Mouse (Mus musculus) gastrocnemius, postnatal 4 days (tissue): Measurements from ENCODE around the gene Sycp2l. TPM values are rescaled to one million over a fixed set of nuclear protein-coding genes. Genes with fewer than 3 reads are reported as not detected.
"Not testable (repeated sequence)": the region's sequence is repeated elsewhere in the genome, so short reads cannot be mapped to it uniquely, and the experiment has no call there.

Experiments used
- DNase-seq, 2 experiments: peaks; one replicate each; pipeline ENCODE4 v3.0.0; 2021 to 2022; ENCODE audit warnings: low spot score in 2 of 2, mixed read lengths in 2 of 2
- total RNA-seq, 2 experiments: library from RNA; stranded (reverse); gene quantifications; 2 replicates each; pipeline ENCODE4 v1.2.3; 2021

Sycp2l gene
- total RNA-seq, 2 experiments from 2014 or later = not detected

- DNase-seq = no peak
Measured at GRCm38 (mm10) chr13:41123666-41124225, 9.6 kb downstream of the Sycp2l start.

DNA sequence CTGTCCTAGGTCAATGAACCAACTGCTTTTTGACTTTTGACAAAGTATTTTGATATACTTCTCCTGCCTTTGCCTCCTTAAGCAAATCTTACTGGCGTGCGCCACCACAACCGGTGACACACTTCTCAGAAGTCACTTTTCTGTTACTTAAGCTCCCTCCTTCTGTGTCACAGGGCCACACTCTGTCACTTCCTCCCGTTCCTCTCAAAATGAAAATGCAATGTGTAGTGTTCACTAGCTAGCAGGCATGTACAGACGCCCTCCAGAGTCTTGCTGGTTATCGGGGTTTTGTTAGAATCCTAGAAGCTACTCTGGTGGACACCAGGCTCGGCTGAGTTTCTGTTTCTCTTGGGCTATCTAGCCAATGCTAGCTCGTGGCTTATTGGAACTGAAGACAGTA lies 14.2 kb downstream of the Sycp2l start:
- no peak for DNase-seq

DNA sequence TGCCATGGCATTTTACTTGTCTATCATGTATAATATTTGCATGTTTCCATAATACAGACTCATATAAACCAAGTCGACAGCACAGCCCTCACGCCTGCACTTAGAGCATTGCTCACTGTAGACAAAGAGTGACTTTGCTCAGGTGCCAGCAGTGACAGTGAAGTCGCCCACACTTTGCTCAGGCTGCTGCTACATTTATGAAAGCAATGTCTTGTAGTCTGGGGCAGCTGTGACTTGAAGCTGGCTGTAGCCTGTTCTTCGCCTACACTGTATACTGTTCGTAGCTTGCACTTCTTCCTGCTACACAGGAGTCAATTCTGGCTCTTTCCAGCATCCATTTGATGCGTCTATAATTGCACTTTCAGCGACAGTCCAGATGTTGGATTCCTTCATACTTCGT lies 15.0 kb downstream of the Sycp2l start:
- no peak for DNase-seq

GRCm38 (mm10) chr13:41134901-41135300 lies 20.8 kb downstream of the Sycp2l start:
- DNase-seq = peak in 1 of 2 experiments; percentile 49

- no peak for DNase-seq
Measured at GRCm38 (mm10) chr13:41145433-41145970, 31.4 kb downstream of the Sycp2l start.

DNA sequence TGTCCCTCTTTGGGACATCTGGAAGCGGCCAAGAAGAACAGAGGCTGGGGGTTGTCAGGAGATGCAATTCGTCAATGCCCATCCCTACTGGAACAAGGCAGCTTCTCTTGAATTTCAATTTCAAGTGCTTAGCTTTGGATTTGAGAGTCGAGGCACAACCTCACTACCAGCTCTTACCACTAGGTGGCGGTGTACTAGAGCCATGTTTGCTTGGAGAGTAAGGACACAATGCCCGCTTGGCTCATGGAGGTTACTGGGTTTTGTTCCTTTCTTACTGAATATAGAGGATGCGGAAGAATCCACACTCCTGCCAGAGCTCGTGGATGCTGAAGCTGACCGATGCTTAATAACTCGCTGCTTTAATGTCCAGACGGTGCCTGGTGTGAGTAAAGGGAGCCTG lies 32.2 kb downstream of the Sycp2l start:
- DNase-seq = peak; percentile 19 to 49

GRCm38 (mm10) chr13:41153146-41153545 lies 39.0 kb downstream of the Sycp2l start:
- DNase-seq = no peak

- DNase-seq = no peak
Measured at GRCm38 (mm10) chr13:41158426-41158825, 44.3 kb downstream of the Sycp2l start.

- no peak for DNase-seq
Measured at GRCm38 (mm10) chr13:41187886-41188285, 73.8 kb downstream of the Sycp2l start.

- DNase-seq = no peak
Measured at GRCm38 (mm10) chr13:41195640-41196333, 81.7 kb downstream of the Sycp2l start.

GRCm38 (mm10) chr13:41200861-41201260 lies 86.8 kb downstream of the Sycp2l start:
- DNase-seq = no peak

DNA sequence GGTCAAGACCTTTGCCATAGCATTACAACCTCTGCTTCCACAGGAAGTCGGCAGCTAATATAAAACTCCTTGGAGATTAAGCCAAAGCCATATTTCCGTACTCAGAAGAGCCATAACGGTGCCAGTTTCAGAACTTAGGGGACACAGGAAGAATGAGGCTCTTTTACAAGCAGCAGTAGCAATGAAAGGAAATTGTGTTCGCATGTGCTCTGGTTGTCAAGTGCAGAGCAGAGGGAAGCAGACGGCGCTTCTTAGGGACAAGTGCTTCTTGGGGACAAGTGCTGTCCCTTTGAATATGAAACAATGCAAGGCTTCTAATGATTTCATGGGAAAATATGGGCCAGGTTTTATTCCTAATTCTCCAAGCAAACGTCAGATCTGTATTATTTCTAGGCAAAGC lies 89.2 kb downstream of the Sycp2l start:
- no peak for DNase-seq

GRCm38 (mm10) chr13:41203691-41204090 lies 89.6 kb downstream of the Sycp2l start:
- no peak for DNase-seq

DNA sequence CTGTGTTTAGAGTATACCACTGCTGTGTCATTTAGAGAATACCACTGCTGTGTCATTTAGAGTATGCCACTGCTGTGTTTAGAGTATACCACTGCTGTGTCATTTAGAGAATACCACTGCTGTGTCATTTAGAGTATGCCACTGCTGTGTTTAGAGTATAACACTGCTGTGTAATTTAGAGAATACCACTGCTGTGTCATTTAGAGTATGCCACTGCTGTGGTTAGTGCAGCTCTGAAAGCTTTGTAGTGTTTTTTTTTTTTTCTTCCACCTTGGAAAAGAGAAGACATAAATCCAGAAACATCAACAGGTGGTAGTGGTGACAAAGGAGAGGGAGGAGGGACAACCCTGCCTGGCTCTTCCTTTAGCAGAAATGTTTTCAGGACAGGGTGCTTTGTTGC lies 91.5 kb downstream of the Sycp2l start:
- not testable (repeated sequence) for DNase-seq

DNA sequence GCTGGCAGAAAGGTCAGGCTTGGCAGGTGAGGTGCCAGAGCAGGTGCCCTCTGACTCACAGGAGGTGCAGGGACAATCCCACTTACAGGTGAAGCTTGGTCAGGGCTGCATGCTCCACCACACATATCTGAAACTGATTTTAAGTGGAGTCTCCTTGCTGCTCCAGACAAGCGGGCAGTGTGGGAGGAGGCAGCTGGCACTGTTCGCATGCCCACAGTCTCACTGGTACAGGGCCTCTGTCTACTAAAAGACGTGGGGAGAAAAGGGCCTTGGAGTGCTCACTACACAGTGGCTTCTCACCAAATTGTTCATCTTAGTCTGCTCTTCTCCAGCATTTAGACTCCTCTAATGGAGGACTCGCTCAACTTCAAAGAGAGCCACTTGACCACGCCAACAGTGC lies 92.1 kb downstream of the Sycp2l start:
- DNase-seq = no peak

GRCm38 (mm10) chr13:41211276-41211675 lies 97.2 kb downstream of the Sycp2l start:
- no peak for DNase-seq

DNA sequence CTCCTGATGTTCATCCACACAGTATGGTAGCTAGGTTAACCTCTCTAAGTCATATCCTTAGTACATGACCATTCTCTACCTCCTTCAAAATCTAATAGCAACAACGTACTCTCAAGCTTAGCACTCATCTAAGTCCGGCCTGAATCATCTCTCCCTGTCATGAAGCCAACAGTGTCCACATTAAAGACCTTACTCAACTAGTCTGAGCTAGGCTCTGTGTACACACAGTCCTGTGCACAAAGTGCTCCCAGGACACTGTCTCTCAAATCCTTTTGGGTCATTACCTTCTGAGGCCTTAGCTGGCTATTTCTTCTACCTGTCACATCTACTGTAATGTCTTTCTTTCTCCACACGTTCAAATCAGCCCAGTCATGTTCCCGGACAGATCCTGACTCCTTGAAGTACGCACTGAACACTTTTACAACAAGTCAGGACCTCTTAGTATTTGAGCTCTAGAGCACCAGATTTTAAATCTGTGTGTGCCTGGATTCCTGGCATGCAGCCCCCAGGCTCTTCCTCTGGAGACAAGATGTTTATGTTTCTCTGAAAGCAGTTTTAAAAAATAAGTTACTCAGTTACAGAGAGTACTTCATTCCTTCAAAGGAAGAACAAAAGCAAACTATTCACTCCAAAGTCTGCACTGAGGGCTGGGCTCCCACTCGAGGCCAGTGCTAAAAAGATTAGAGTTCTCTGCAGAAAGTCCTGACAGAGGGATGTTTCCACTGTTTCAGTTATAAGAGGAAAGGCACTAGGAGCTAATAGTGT lies 98.6 kb downstream of the Sycp2l start:
- no peak for DNase-seq

DNA sequence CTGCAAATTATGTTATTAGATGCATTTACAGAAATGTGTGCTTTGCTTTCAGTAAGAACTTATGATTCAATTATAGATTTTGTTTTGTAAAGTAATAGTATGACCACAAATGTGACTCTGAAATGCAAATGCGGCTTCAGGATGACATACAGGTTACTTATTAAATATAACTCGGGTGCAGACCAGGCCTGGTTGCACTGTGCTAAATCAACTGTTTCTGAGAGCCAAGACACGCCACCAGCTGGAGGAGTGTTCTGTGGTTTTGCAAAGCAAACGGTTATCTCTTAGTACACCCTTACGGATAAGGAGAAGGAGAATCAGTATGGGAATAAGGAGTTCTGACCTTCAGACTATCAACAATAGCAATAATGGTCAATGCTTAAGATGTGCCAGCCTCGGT lies 101.6 kb downstream of the Sycp2l start:
- DNase-seq = no peak

- DNase-seq = no peak
Measured at GRCm38 (mm10) chr13:41216236-41216635, 102.1 kb downstream of the Sycp2l start.

GRCm38 (mm10) chr13:41219056-41219455 lies 104.9 kb downstream of the Sycp2l start:
- DNase-seq = no peak

- DNase-seq = no peak
Measured at GRCm38 (mm10) chr13:41219687-41220303, 105.7 kb downstream of the Sycp2l start.
